Mouse (Mus musculus) adrenal gland, postnatal 36 days (tissue): ENCODE results near the gene Men1. TPM values are rescaled to one million over a fixed set of nuclear protein-coding genes. Genes with fewer than 3 reads are reported as not detected.
"Not testable (repeated sequence)": the region's sequence is repeated elsewhere in the genome, so short reads cannot be mapped to it uniquely, and the experiment has no call there.

Experiments
- DNase-seq, 2 experiments: peaks; one replicate each; pipeline ENCODE4 v3.0.0; 2021; ENCODE audit warnings: mixed read lengths in 1 of 2
- long read RNA-seq, 2 experiments: library from polyadenylated mRNA; stranded (forward); transcript quantifications; one replicate each; pipeline ENCODE4 v2.0.0; 2021; ENCODE audit warnings: borderline sequencing depth in 2 of 2
- total RNA-seq, 2 experiments: library from RNA; stranded (reverse); gene quantifications; 2 replicates each; pipeline ENCODE4 v1.2.3; 2021

Gene Men1
- 10 to 100 TPM; 48.7 to 56.3 TPM for total RNA-seq
- long read RNA-seq, experiment 1, transcript Men1-206 (10 exons, 2,652 nt) = major isoform, 7 of 33 reads
- long read RNA-seq, experiment 1, transcript Men1-201 (9 exons, 2,975 nt) = minor isoform, 6 of 33 reads
- long read RNA-seq, experiment 1, transcript Men1-203 (10 exons, 2,639 nt) = minor isoform, 6 of 33 reads
- long read RNA-seq, experiment 1, partial matches to known transcripts = 11 of 33 reads
- long read RNA-seq, experiment 1, other reads (novel, unspliced or antisense) = 2 of 33 reads
- long read RNA-seq, experiment 2, transcript Men1-206 (10 exons, 2,652 nt) = minor isoform, 6 of 28 reads
- long read RNA-seq, experiment 2, transcript Men1-203 (10 exons, 2,639 nt) = major isoform, 10 of 28 reads
- long read RNA-seq, experiment 2, transcript Men1-201 (9 exons, 2,975 nt) = minor isoform, 8 of 28 reads
- long read RNA-seq, experiment 2, partial matches to known transcripts = 1 of 28 reads
- long read RNA-seq, experiment 2, other reads (novel, unspliced or antisense) = 3 of 28 reads

- DNase-seq = peak; percentile 94
These were observed at the start of gene Men1 for GRCm38 (mm10) chr19:6334673-6335457. Men1 (plus strand) TSS chr19:6334979.

- no peak for DNase-seq
These were observed 49.6 kb upstream of the Men1 start for GRCm38 (mm10) chr19:6285226-6285625.

- DNase-seq = no peak
These were observed 48.9 kb upstream of the Men1 start for GRCm38 (mm10) chr19:6285632-6286433.

GRCm38 (mm10) chr19:6286434-6287401, 48.1 kb upstream of the Men1 start:
- no peak for DNase-seq

GRCm38 (mm10) chr19:6288236-6288894, 46.4 kb upstream of the Men1 start:
- no peak for DNase-seq

- DNase-seq = no peak
These were observed 45.0 kb upstream of the Men1 start for GRCm38 (mm10) chr19:6289696-6290238.

- DNase-seq = not testable (repeated sequence)
These were observed 44.1 kb upstream of the Men1 start for GRCm38 (mm10) chr19:6290720-6291116.

GRCm38 (mm10) chr19:6291117-6291781, 43.5 kb upstream of the Men1 start:
- DNase-seq = no peak

- DNase-seq = no peak
These were observed 42.5 kb upstream of the Men1 start for GRCm38 (mm10) chr19:6292262-6292661.

- DNase-seq = no peak
These were observed 40.5 kb upstream of the Men1 start for GRCm38 (mm10) chr19:6294301-6294700.

GRCm38 (mm10) chr19:6296551-6297210, 38.1 kb upstream of the Men1 start:
- no peak for DNase-seq

- DNase-seq = peak; percentile 90
These were observed 37.1 kb upstream of the Men1 start for GRCm38 (mm10) chr19:6297641-6298040.

- DNase-seq = no peak
These were observed 35.8 kb upstream of the Men1 start for GRCm38 (mm10) chr19:6299003-6299402.

GRCm38 (mm10) chr19:6299450-6300267, 35.1 kb upstream of the Men1 start:
- no peak for DNase-seq

- no peak for DNase-seq
These were observed 34.4 kb upstream of the Men1 start for GRCm38 (mm10) chr19:6300402-6300841.

GRCm38 (mm10) chr19:6302114-6302513, 32.7 kb upstream of the Men1 start:
- DNase-seq = no peak

- DNase-seq = no peak
These were observed 32.3 kb upstream of the Men1 start for GRCm38 (mm10) chr19:6302522-6302921.

- DNase-seq = no peak
These were observed 30.9 kb upstream of the Men1 start for GRCm38 (mm10) chr19:6303831-6304230.
